Mouse (Mus musculus): ENCODE measurements around the gene Qk. TPM values are rescaled to one million over a fixed set of nuclear protein-coding genes. Genes with fewer than 3 reads are reported as not detected.

The Qk gene
- polyA plus RNA-seq, 1 experiment from 2014 or later: 26.1 TPM

- ATAC-seq (ENCODE audit: insufficient number of reproducible peaks, low FRiP score, low TSS enrichment, low read depth): no peak
- Histone ChIP-seq H3K4me2 (no peak overlapping the region), H3K9me3 (no peaks in the 10 kb centered on the region), H3K27me3 (no peaks in the 10 kb centered on the region), H3K4me1 (no peaks in the 10 kb centered on the region), H3K4me3 (no peak overlapping the region), H3K27ac (no peak overlapping the region), H3K36me3 (no peaks in the 10 kb centered on the region), H3K9ac (no peak overlapping the region)
- WGBS: 72% methylated on average over 3 of the region's 3 CpGs
Observed at GRCm38 (mm10) chr17:10227798-10228538, 91.7 kb downstream of the Qk start.

GRCm38 (mm10) chr17:10216164-10216563, 103.5 kb downstream of the Qk start:
- ATAC-seq (ENCODE audit: insufficient number of reproducible peaks, low FRiP score, low TSS enrichment, low read depth): no peak

GRCm38 (mm10) chr17:10209154-10209777, 110.4 kb downstream of the Qk start:
- Histone ChIP-seq H3K27ac (no peak overlapping the region), H3K4me3 (no peak overlapping the region), H3K9ac (no peak overlapping the region), H3K27me3 (no peaks in the 10 kb centered on the region), H3K36me3 (peaks cover 15% of the 10 kb centered on the region; the same call in 1 of the 2 replicates), H3K4me1 (no peaks in the 10 kb centered on the region), H3K4me2 (no peak overlapping the region), H3K9me3 (no peaks in the 10 kb centered on the region)
- no peak for ATAC-seq (ENCODE audit: insufficient number of reproducible peaks, low FRiP score, low TSS enrichment, low read depth)
- 58% methylated on average over 12 of the region's 12 CpGs for WGBS

More at GRCm38 (mm10) chr17:10216164-10216563, 103.5 kb downstream of the Qk start:
- H3K27ac ChIP-seq: no peak overlapping the region
- H3K4me3 ChIP-seq: no peak overlapping the region
- H3K9me3 ChIP-seq: no peaks in the 10 kb centered on the region
- H3K4me1 ChIP-seq: no peaks in the 10 kb centered on the region
- WGBS: 84% methylated on average over 5 of the region's 5 CpGs
- H3K27me3 ChIP-seq: no peaks in the 10 kb centered on the region
- H3K36me3 ChIP-seq: 0 out of 2 replicates have a peak, but pooled peaks cover 8% of the 10 kb centered on the region
- H3K4me2 ChIP-seq: no peak overlapping the region
- H3K9ac ChIP-seq: no peak overlapping the region

- Histone ChIP-seq H3K27me3 (no peaks in the 10 kb centered on the region), H3K36me3 (peaks cover 8% of the 10 kb centered on the region), H3K9me3 (no peaks in the 10 kb centered on the region), H3K4me2 (no peak overlapping the region), H3K4me3 (no peak overlapping the region), H3K27ac (no peak overlapping the region), H3K4me1 (no peaks in the 10 kb centered on the region), H3K9ac (no peak overlapping the region)
- no peak for ATAC-seq (ENCODE audit: insufficient number of reproducible peaks, low FRiP score, low TSS enrichment, low read depth)
- 87% methylated on average over 2 of the region's 2 CpGs for WGBS
Observed at GRCm38 (mm10) chr17:10198662-10199061, 121.0 kb downstream of the Qk start.

- Histone ChIP-seq H3K36me3 (peaks cover 8% of the 10 kb centered on the region), H3K27me3 (no peaks in the 10 kb centered on the region), H3K9me3 (no peaks in the 10 kb centered on the region), H3K4me1 (no peaks in the 10 kb centered on the region), H3K4me3 (no peak overlapping the region), H3K9ac (no peak overlapping the region), H3K27ac (no peak overlapping the region), H3K4me2 (no peak overlapping the region)
- WGBS: 86% methylated on average over 3 of the region's 3 CpGs
- no peak for ATAC-seq (ENCODE audit: insufficient number of reproducible peaks, low FRiP score, low TSS enrichment, low read depth)
Observed at GRCm38 (mm10) chr17:10198231-10198630, 121.4 kb downstream of the Qk start.

GRCm38 (mm10) chr17:10195703-10196102, 124.0 kb downstream of the Qk start:
- 92% methylated on average over 6 of the region's 6 CpGs for WGBS
- Histone ChIP-seq H3K4me1 (no peaks in the 10 kb centered on the region), H3K36me3 (peaks cover 5% of the 10 kb centered on the region; the same call in 1 of the 2 replicates), H3K27ac (no peak overlapping the region), H3K9me3 (no peaks in the 10 kb centered on the region), H3K27me3 (no peaks in the 10 kb centered on the region), H3K4me2 (no peak overlapping the region), H3K4me3 (no peak overlapping the region), H3K9ac (no peak overlapping the region)
- ATAC-seq (ENCODE audit: insufficient number of reproducible peaks, low FRiP score, low TSS enrichment, low read depth): no peak

- H3K27me3 ChIP-seq: no peaks in the 10 kb centered on the region
- H3K9ac ChIP-seq: no peak overlapping the region
- H3K36me3 ChIP-seq: no peaks in the 10 kb centered on the region
- H3K27ac ChIP-seq: no peak overlapping the region
- 68% methylated on average over 1 of the region's 1 CpGs for WGBS
- no peak overlapping the region for H3K4me2 ChIP-seq
- no peaks in the 10 kb centered on the region for H3K4me1 ChIP-seq
- H3K9me3 ChIP-seq: no peaks in the 10 kb centered on the region
- no peak overlapping the region for H3K4me3 ChIP-seq
- no peak for ATAC-seq (ENCODE audit: insufficient number of reproducible peaks, low FRiP score, low TSS enrichment, low read depth)
Observed at GRCm38 (mm10) chr17:10190857-10191256, 128.8 kb downstream of the Qk start.

GRCm38 (mm10) chr17:10188481-10188880, 131.2 kb downstream of the Qk start:
- Histone ChIP-seq H3K27me3 (no peaks in the 10 kb centered on the region), H3K36me3 (no peaks in the 10 kb centered on the region), H3K27ac (no peak overlapping the region), H3K4me1 (no peaks in the 10 kb centered on the region), H3K4me2 (no peak overlapping the region), H3K9ac (no peak overlapping the region), H3K9me3 (no peaks in the 10 kb centered on the region), H3K4me3 (no peak overlapping the region)
- no peak for ATAC-seq (ENCODE audit: insufficient number of reproducible peaks, low FRiP score, low TSS enrichment, low read depth)
- 61% methylated on average over 3 of the region's 3 CpGs for WGBS

- Histone ChIP-seq H3K4me2 (no peak overlapping the region), H3K4me1 (no peaks in the 10 kb centered on the region), H3K36me3 (no peaks in the 10 kb centered on the region), H3K4me3 (no peak overlapping the region), H3K9ac (no peak overlapping the region), H3K9me3 (no peaks in the 10 kb centered on the region), H3K27ac (no peak overlapping the region), H3K27me3 (no peaks in the 10 kb centered on the region)
- 69% methylated on average over 4 of the region's 4 CpGs for WGBS
- no peak for ATAC-seq (ENCODE audit: insufficient number of reproducible peaks, low FRiP score, low TSS enrichment, low read depth)
Observed at GRCm38 (mm10) chr17:10187431-10188020, 132.1 kb downstream of the Qk start.

GRCm38 (mm10) chr17:10181761-10182160, 137.9 kb downstream of the Qk start:
- no peaks in the 10 kb centered on the region for H3K36me3 ChIP-seq
- no peaks in the 10 kb centered on the region for H3K27me3 ChIP-seq
- H3K4me3 ChIP-seq: no peak overlapping the region
- no peaks in the 10 kb centered on the region for H3K4me1 ChIP-seq
- H3K9me3 ChIP-seq: no peaks in the 10 kb centered on the region
- H3K27ac ChIP-seq: no peak overlapping the region
- H3K4me2 ChIP-seq: no peak overlapping the region
- H3K9ac ChIP-seq: no peak overlapping the region
- ATAC-seq (ENCODE audit: insufficient number of reproducible peaks, low FRiP score, low TSS enrichment, low read depth): no peak
- 84% methylated on average over 6 of the region's 6 CpGs for WGBS

GRCm38 (mm10) chr17:10177096-10177495, 142.6 kb downstream of the Qk start:
- 36% methylated on average over 5 of the region's 5 CpGs for WGBS
- no peak for ATAC-seq (ENCODE audit: insufficient number of reproducible peaks, low FRiP score, low TSS enrichment, low read depth)
- H3K36me3 ChIP-seq: no peaks in the 10 kb centered on the region

GRCm38 (mm10) chr17:10161258-10161657, 158.4 kb downstream of the Qk start:
- H3K36me3 ChIP-seq: no peaks in the 10 kb centered on the region
- H3K27ac ChIP-seq: no peak overlapping the region

More at GRCm38 (mm10) chr17:10177096-10177495, 142.6 kb downstream of the Qk start:
- no peaks in the 10 kb centered on the region for H3K4me1 ChIP-seq
- H3K9me3 ChIP-seq: no peaks in the 10 kb centered on the region
- no peak overlapping the region for H3K4me3 ChIP-seq
- no peak overlapping the region for H3K9ac ChIP-seq
- H3K4me2 ChIP-seq: no peak overlapping the region
- no peaks in the 10 kb centered on the region for H3K27me3 ChIP-seq
- H3K27ac ChIP-seq: no peak overlapping the region

More at GRCm38 (mm10) chr17:10161258-10161657, 158.4 kb downstream of the Qk start:
- Histone ChIP-seq H3K27me3 (no peaks in the 10 kb centered on the region), H3K9ac (no peak overlapping the region), H3K4me3 (no peak overlapping the region), H3K9me3 (no peaks in the 10 kb centered on the region), H3K4me2 (no peak overlapping the region), H3K4me1 (no peaks in the 10 kb centered on the region)
- 93% methylated on average over 3 of the region's 3 CpGs for WGBS
- no peak for ATAC-seq (ENCODE audit: insufficient number of reproducible peaks, low FRiP score, low TSS enrichment, low read depth)

Data from limb, embryonic 15.5 days (tissue).